In genomic region chr16:38712105-38712504, GRCm38 (mm10) we compare ENCODE assay signal across 8 mouse cellular contexts. TPM values are rescaled to one million over a fixed set of nuclear protein-coding genes. Genes with fewer than 3 reads are reported as not detected.
DNase-seq lines count a peak whose midpoint lies in the region; ATAC-seq and TF ChIP-seq lines count a peak whose summit lies in the region.

No protein-coding gene starts in this region.

- peak overlapping the region; percentile 60 for H3K4me2 ChIP-seq in heart, embryonic 11.5 days
- H3K4me2 ChIP-seq in liver, postnatal 0 days (ENCODE audit: low read depth, low read length) = peak overlapping the region; percentile 79
- peak overlapping the region; percentile 79 for H3K4me2 ChIP-seq in stomach, embryonic 15.5 days

- peak overlapping the region; percentile 80 for H3K4me3 ChIP-seq in heart, embryonic 11.5 days (ENCODE audit: low read depth, low read length)
- peak overlapping the region; percentile 63 for H3K4me3 ChIP-seq in liver, postnatal 0 days (ENCODE audit: low read depth, low read length)
- peak overlapping the region; percentile 76 for H3K4me3 ChIP-seq in stomach, embryonic 15.5 days (replicated peaks)

- no peak for DNase-seq in heart, adult 8-10 months (ENCODE audit: low spot score)
- DNase-seq in Muller cell, postnatal 12 days (ENCODE audit: inconsistent ontology term) = peak; percentile 49
- no peak for DNase-seq in liver, postnatal 0 days
- DNase-seq in gastrocnemius, postnatal 4 days (ENCODE audit: low spot score in 2 of 2) = no peak
- no peak for DNase-seq in layer of hippocampus, postnatal 14 days (ENCODE audit: low spot score in 2 of 2)

- ATAC-seq in heart, embryonic 11.5 days (replicated peaks; ENCODE audit: insufficient number of reproducible peaks, low FRiP score, low TSS enrichment) = no peak
- ATAC-seq in granulocyte monocyte progenitor cell, adult 5-6 weeks (replicated peaks; ENCODE audit: poor library complexity, severe bottlenecking) = peak; percentile 19
- no peak for ATAC-seq in liver, postnatal 0 days
- no peak for ATAC-seq in stomach, embryonic 15.5 days (ENCODE audit: insufficient read depth, low FRiP score, low read depth)

- no peak for TF ChIP-seq EP300 in liver, postnatal 0 days (IDR thresholded peaks at IDR 0.05; ENCODE audit: low read depth)

- H3K9me3 ChIP-seq in heart, embryonic 11.5 days (replicated peaks; ENCODE audit: control insufficient read depth, low read length) = no peaks in the 10 kb centered on the region
- H3K9me3 ChIP-seq in liver, postnatal 0 days (ENCODE audit: low read length) = no peaks in the 10 kb centered on the region
- H3K9me3 ChIP-seq in stomach, embryonic 15.5 days = no peaks in the 10 kb centered on the region

- H3K27me3 ChIP-seq in heart, embryonic 11.5 days (ENCODE audit: control insufficient read depth, insufficient read depth, low read length) = no peaks in the 10 kb centered on the region
- peaks cover 17% of the 10 kb centered on the region for H3K27me3 ChIP-seq in liver, postnatal 0 days (ENCODE audit: insufficient read depth, low read length)
- H3K27me3 ChIP-seq in stomach, embryonic 15.5 days (replicated peaks) = no peaks in the 10 kb centered on the region

- H3K36me3 ChIP-seq in heart, embryonic 11.5 days (ENCODE audit: control insufficient read depth, insufficient read depth, low read length) = no peaks in the 10 kb centered on the region
- no peaks in the 10 kb centered on the region for H3K36me3 ChIP-seq in liver, postnatal 0 days (replicated peaks; ENCODE audit: insufficient read depth, low read length)
- no peaks in the 10 kb centered on the region for H3K36me3 ChIP-seq in stomach, embryonic 15.5 days

- peak overlapping the region; percentile 97 for H3K9ac ChIP-seq in heart, embryonic 11.5 days (ENCODE audit: low read depth, low read length)
- H3K9ac ChIP-seq in liver, postnatal 0 days (replicated peaks) = peak overlapping the region; percentile 61
- H3K9ac ChIP-seq in stomach, embryonic 15.5 days = peak overlapping the region; percentile 77; the same call in 1 of the 2 replicates

- WGBS in heart, embryonic 11.5 days (ENCODE audit: insufficient replicate concordance) = under 1% methylated on average over 12 of the region's 12 CpGs
- WGBS in liver, postnatal 0 days (ENCODE audit: insufficient replicate concordance) = 5% methylated on average over 12 of the region's 12 CpGs
- WGBS in stomach, embryonic 15.5 days = 7% methylated on average over 12 of the region's 12 CpGs

- peaks cover 37% of the 10 kb centered on the region for H3K4me1 ChIP-seq in heart, embryonic 11.5 days (ENCODE audit: control insufficient read depth, insufficient read depth, low read length)
- H3K4me1 ChIP-seq in liver, postnatal 0 days (ENCODE audit: insufficient read depth) = peaks cover 8% of the 10 kb centered on the region; the same call in 1 of the 2 replicates
- H3K4me1 ChIP-seq in stomach, embryonic 15.5 days = no peaks in the 10 kb centered on the region

- peak overlapping the region; percentile 100 for H3K27ac ChIP-seq in heart, embryonic 11.5 days (ENCODE audit: low read depth, low read length)
- peak overlapping the region; percentile 76 for H3K27ac ChIP-seq in liver, postnatal 0 days (ENCODE audit: low read depth)
- H3K27ac ChIP-seq in stomach, embryonic 15.5 days = peak overlapping the region; percentile 96

- TF ChIP-seq CTCF in liver, postnatal 0 days (IDR thresholded peaks at IDR 0.05; ENCODE audit: low read depth) = no peak

RNA-seq across cellular contexts. Expression of gene Arhgap31, which starts 1.0 kb away (rescaled TPM):
- polyA plus RNA-seq in heart, embryonic 11.5 days (2014; fragmentation: Nextera tagmentation; extraction: Ambion mirVana) = 33.9 and 35.8 TPM in 2 replicates
- total RNA-seq in heart, adult 8-10 months (2022) = 10 to 100 TPM; 32.9 to 44.3 (median 39.1) TPM
- 17.4 and 18.3 TPM in 2 replicates for total RNA-seq in granulocyte monocyte progenitor cell, adult 5-6 weeks (2014; fragmentation: Nextera tagmentation)
- 6.5 and 7.7 TPM in 2 replicates for total RNA-seq in granulocyte monocyte progenitor cell, adult 5-6 weeks (2017)
- polyA plus RNA-seq in liver, postnatal 0 days (2015; fragmentation: Nextera tagmentation; extraction: Ambion mirVana) = 1.6 and 1.7 TPM in 2 replicates
- polyA plus RNA-seq in stomach, embryonic 15.5 days (2015; fragmentation: Nextera tagmentation; extraction: Ambion mirVana) = 9.8 and 10.1 TPM in 2 replicates
- 10 to 100 TPM; 30.1 to 31.2 TPM for total RNA-seq in gastrocnemius, postnatal 4 days (2021)
- total RNA-seq in layer of hippocampus, postnatal 14 days (2021) = 10 to 100 TPM; 24.1 to 25.4 TPM

RNA-seq across cellular contexts. Expression of gene B4galt4, which starts 30.0 kb away (rescaled TPM):
- 31.0 and 33.8 TPM in 2 replicates for polyA plus RNA-seq in heart, embryonic 11.5 days (2014; fragmentation: Nextera tagmentation; extraction: Ambion mirVana)
- 10 to 100 TPM in 2 of 4 experiments, 1 to 10 TPM in 2; 7.2 to 11.7 (median 9.6) TPM for total RNA-seq in heart, adult 8-10 months (2022)
- total RNA-seq in granulocyte monocyte progenitor cell, adult 5-6 weeks (2014; fragmentation: Nextera tagmentation) = 62.7 and 65.3 TPM in 2 replicates
- 58.2 and 61.1 TPM in 2 replicates for total RNA-seq in granulocyte monocyte progenitor cell, adult 5-6 weeks (2017)
- 3.0 and 3.4 TPM in 2 replicates for polyA plus RNA-seq in liver, postnatal 0 days (2015; fragmentation: Nextera tagmentation; extraction: Ambion mirVana)
- polyA plus RNA-seq in stomach, embryonic 15.5 days (2015; fragmentation: Nextera tagmentation; extraction: Ambion mirVana) = 21.1 and 21.8 TPM in 2 replicates
- 1 to 10 TPM; 6.8 to 8.5 TPM for total RNA-seq in gastrocnemius, postnatal 4 days (2021)
- 10 to 100 TPM; 28.1 to 35.9 TPM for total RNA-seq in layer of hippocampus, postnatal 14 days (2021)
